Mouse (Mus musculus): Measurements from ENCODE around the gene Tmem203.

Gene Tmem203

DNA sequence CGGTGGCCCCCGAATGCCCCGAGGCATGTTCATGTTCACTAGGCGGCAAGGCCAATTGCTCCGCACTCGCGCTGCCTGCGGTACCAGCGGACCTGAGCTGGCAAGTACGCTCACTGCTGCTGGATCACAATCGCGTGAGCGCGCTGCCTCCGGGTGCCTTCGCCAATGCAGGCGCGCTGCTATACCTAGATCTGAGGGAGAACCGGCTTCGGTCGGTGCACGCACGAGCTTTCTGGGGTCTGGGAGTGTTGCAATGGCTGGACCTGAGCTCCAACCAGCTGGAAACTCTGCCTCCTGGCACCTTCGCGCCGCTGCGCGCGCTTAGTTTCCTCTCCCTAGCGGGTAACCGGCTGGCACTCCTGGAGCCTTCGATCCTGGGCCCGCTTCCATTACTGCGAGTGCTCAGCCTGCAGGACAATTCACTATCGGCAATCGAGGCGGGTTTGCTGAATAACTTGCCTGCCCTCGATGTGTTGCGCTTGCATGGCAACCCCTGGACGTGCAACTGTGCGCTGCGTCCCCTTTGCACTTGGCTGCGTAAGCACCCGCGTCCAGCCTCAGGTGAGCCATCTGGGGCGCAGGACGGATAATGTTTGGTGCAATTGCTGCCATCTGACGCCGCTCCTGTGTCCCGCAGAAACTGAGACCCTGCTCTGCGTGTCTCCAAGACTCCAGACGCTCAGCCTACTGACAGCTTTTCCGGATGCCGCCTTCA lies 35.0 kb downstream of the Tmem203 start:
- peak; percentile 75 to 80 for DNase-seq (ENCODE audit: low spot score in 2 of 2)

DNA sequence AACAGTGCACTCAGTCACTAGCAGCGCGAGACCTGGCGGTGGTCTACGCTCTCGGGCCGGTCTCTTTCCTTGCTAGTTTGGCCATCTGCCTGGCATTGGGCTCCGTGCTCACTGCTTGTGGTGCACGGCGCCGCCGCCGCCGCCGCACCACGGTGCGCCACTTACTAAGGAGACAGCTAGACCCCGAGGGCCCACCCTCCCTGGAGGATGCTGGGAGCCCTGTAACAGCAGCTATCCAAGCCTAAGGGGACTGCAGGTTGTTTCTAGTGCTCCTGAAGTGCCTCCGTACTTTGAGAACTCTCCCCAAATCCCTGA lies 35.5 kb downstream of the Tmem203 start:
- DNase-seq (ENCODE audit: low spot score in 2 of 2), result peak in 1 of 2 experiments; percentile 36

DNA sequence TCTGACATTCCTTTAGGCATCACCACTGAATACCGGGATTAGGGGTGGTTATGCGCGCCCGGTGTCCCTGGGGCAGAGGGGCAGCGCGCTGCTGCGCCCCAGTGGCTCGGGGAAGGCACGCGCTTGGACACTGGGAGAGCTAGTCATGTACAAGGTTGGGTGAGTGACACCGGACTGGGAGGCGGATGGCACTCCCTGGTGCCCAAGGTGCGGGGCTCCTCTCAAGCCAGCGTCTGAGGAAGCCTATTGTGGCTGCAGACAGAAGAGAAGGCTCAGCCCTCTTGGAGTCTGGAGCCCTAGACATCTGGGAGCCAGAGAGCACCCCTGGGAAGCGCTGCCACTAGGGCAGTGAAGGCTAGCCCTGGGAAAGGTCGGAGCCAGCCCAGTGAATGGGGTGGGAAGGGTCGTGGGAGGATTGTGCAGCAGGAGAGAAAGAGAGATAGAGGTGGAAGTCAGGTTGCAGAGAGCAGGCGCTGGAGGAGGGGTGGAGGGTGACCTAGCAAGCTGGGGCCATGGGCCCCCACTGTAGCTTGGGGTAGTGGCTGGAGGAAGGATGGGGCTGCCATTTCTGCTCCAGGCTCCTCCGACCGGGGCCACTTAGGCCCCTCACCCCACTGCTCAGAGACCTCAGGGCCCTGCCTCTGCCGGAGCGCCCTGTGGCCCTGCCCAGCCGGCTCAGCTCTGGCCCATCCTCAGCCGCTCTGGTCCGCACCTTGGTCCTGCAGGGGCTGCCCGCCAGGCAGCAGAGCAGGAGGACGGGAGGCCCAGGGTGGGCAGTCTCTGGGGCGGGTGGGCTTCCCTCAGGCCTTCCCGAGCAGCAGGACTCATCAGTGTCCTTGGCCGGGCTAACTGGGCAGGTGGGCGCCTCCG lies 36.2 kb downstream of the Tmem203 start:
- no peak for DNase-seq (ENCODE audit: low spot score in 2 of 2)

DNA sequence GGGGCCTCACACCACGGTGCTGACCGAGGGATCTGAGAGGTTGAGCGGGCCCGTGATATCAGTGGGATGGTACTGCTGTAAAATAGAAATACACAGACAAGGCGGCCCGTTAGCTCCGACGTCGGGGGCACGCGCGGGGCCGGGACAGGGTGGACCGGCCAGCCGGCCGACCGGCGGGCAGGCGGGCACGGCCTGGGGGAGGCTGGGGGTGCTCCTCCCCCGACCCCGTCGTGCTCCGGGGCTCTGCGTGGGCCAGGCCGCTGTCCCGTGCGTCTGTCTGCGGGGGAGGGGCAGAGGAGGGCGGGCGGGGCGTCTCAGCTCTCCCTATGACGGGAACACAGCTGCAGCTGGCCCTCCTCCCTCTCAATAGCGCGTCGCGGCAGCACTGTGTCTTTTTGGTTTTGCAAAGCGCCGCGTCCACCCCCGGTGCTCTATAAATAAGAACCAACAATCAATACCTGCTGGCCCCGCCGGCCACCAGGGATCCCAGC lies 36.9 kb downstream of the Tmem203 start:
- DNase-seq (ENCODE audit: low spot score in 2 of 2), result peak in 1 of 2 experiments; percentile 57

DNA sequence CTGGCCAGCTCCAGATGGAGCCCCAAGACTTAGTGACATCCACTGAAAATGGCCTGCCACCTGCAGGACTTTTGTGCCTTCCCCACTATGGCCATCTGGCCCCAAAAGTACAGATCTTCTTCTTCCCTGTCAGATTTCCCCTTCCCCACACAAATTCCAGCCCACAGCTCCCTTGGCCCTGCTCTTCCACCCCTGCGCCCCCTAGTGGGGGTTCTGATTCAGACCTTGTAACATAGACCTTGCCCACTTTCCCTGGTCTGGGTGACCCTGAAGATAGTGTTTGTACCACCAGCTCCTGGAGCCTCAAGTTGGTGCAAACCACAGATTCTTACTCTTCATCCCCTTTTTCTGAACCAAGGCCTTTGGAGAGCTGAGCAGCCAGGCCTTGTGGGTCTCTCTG lies 37.6 kb downstream of the Tmem203 start:
- DNase-seq (ENCODE audit: low spot score in 2 of 2), result peak in 1 of 2 experiments; percentile 71

DNA sequence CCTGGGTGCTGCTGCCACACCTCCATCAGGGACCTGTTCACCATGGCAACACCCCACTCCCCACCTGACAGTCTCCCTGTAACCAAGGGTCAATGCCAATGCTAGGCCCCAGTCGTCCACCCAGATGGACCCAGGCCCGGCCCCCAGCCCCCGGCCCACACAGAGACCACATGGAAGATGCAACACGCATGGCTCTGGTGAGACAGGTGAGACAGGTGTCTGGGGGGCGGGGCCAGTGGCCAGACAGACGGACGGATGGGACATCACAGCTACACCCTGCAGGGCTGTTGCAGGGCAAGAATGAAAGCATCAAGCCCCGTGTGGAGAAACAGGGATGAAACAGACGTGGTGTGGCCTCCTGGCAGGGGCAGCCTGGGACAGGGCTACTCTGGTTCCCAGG lies 38.5 kb downstream of the Tmem203 start:
- no peak for DNase-seq (ENCODE audit: low spot score in 2 of 2)

GRCm38 (mm10) chr2:25297093-25297492 lies 41.9 kb downstream of the Tmem203 start:
- no peak for DNase-seq (ENCODE audit: low spot score in 2 of 2)

DNA sequence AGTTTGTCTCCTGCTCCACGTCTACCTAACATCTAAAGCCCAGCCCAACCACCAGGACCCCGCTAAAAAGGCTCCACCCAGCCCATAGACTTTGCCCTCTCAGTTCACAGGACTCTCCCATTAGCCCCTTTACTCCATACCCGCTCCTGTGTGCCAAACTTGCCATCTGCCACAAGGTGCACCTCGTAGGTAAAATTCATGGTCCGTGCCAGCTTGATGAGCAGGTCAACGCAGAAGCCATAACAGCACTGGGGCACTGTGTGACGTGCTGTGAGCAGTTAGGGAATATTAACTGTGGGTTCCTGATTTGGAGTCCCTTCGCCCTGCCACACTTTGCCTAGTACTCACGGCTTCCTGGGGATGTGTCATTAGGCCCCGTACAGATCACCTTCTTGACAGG lies 42.8 kb downstream of the Tmem203 start:
- no peak for DNase-seq (ENCODE audit: low spot score in 2 of 2)

DNA sequence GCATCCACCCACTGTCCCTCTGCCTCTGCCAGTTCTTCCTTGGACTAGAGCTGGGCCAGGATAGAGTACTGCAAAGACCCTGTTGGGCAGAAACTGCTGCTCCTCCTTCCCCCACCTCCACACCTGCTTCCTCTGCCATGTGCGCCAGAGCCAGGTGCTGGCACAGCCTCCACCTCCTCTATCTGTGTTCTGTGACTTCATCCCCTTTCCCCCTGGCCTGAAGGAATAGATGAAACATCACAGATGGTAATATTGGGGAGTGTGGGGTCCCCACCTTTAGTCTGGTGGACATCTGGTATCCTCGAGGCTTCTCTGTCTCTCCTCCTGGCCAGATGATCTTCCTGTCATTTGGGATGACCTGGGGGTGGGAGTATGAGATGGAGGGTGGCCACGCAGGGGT lies 48.2 kb downstream of the Tmem203 start:
- DNase-seq (ENCODE audit: low spot score in 2 of 2), result no peak

GRCm38 (mm10) chr2:25303931-25304656 lies 48.9 kb downstream of the Tmem203 start:
- no peak for DNase-seq (ENCODE audit: low spot score in 2 of 2)

GRCm38 (mm10) chr2:25304657-25305541 lies 49.7 kb downstream of the Tmem203 start:
- no peak for DNase-seq (ENCODE audit: low spot score in 2 of 2)

All from frontal cortex, postnatal 36 days (tissue).